Mouse (Mus musculus) lung, postnatal 14 days (tissue): ENCODE results near the gene Rap1gap2.
"Not testable (repeated sequence)": the region's sequence is repeated elsewhere in the genome, so short reads cannot be mapped to it uniquely, and the experiment has no call there.

Source experiments
- DNase-seq: peaks from one replicate; pipeline ENCODE4 v3.0.0; 2021

Rap1gap2 gene

DNA sequence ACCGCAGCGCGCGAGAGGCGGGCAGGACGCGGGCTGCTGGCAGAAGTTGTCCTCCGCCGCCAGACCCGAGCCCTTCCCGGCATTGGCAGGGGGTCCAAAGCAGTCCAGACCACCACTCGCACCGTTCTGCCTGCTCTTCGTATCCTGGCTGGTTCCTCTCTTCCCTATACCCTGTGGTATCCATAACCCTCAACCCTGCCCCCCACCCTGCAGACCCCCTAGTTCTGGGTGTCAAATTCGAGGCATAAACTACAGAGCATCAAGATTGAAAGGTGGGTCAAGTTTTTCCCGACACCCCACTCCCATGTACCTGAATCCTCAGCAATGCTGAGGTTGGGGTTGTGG, 9.2 kb upstream of the Rap1gap2 start:
- DNase-seq, result no peak

DNA sequence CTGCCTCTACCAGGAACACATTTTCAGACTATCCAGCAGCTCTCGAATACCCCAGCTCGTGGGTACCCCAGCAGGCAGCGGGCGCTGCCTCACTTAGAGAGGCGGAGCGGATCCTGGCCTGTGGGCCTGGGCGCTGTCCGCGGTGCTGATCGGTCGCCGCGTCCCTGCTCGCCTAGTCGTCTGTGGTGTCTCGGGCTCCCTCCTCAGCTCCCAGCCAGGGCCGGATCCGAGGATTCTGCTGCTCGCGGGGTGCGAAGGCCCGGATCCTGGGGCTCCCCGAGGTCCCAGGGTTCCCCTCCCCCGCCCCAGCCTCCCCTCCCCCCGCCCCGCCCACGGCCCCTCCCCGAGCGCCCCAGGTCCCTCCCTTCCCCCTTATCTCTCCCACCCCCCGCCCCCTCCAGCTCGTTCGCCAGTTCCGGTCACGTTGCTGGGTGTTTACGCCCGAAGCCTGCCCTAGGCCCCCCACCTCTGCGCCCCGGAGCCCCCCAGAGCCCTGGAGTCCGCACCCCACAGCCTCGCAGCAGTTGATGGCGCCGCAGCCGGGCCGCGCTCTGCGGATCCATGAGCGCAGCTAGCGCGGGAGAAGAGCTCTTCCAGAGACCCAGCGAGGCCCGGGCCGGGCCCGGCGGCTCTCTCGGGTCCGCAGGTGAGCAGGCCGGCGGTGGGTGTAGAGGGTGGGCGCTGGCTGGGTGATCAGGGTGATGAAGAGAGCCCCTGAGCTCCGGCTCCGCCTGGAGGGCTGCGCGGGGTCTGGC, 8.7 kb upstream of the Rap1gap2 start, which contains the start of gene Ccdc92b:
Gene Ccdc92b, plus strand, starts transcription at position 405 of the 755 bp plus-strand sequence.
- DNase-seq, result peak; percentile 86

DNA sequence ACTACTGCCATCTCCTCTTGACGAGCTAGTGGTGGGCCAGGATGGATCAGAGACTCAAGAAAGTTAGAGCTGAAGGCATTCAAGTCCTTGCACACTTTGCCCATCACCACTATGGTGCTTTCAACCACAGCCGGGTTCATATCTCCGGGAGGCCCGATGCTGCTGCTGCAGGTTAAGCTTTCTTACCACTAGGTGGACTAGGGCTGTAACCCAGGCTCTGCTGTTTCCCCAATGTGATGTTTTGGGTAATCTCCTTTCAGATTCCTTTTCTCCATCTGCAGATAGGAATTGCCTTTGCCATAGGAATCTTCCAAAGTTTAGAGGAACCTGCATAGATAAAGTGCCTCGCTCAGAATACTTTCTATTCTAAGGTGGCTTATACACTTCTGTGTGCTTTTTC, 4.9 kb upstream of the Rap1gap2 start:
- no peak for DNase-seq

DNA sequence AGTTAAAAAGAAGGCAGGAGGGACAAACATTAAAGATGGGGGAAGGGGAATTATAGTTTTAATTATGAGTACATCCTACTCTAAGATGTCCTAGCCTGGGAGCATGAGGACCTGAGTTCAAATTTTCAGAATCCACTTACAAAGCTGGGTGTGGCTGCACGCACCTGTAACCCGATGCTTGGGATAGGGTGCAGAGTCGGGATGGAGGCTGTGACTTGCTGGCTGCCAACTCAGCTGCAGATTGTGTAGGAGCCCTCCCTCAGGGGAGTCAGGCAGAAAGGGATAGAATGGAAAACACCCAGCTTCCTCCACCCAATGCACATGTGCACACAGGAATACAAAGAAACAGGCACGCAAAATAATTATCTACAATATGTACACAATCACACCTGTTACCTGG, 2.7 kb upstream of the Rap1gap2 start:
- no peak for DNase-seq

DNA sequence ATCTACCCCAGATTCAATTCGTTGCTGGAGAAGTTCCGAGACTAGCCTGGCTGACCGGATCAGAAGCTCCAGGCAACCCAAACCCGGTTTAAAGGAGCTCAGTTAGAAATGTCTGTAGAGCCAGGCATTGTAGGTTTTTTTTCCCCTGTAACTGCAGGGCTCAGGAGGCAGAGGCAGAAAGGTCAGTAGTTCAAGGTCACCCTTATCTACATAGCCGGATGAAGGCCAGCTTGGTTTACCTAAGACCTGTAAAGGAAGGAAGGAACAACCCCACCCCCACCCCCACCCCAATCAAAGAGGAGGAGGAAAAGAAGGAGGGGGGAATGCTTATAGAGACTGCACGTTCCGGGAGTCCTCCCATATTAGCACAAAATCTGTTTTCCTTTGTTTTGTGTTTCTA, 722 bp upstream of the Rap1gap2 start:
- no peak for DNase-seq

DNA sequence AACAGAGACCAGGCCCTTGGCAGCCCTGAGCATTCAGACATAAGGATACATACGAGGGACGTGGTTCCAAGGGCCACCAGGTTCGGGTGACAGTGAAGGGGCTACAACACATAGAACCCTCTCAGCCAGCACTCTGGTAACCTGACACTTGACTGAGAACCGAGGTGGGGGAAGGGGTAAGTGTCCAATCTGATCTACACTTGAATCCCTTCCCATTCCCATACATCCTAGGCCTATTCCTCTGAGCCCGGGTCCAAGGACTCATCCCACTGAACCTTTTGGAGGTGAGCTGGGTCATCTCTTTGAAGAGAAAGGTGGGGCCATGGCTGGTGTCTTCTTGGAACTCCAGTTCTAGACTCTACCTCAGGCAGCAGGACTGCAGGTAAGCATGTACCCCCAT, 647 bp downstream of the Rap1gap2 start:
- no peak for DNase-seq

DNA sequence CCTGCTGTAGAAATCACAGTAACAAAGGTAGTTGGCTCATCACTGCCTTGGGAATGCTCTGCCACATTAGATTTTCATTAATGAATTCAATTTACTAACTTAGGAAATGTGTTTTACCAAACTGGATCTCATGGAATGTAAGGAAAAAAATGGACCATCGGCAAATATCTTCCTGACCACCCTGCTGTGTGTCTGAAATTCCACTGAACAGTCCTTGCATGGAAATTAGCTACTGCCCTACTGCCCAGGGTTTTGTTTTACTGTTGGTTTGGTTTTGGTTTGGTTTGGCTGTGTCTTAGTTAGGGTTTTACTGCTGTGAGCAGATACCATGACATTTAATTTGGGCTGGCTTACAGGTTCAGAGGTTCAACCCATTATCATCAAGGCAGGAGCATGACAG, 8.4 kb downstream of the Rap1gap2 start:
- DNase-seq, result no peak

DNA sequence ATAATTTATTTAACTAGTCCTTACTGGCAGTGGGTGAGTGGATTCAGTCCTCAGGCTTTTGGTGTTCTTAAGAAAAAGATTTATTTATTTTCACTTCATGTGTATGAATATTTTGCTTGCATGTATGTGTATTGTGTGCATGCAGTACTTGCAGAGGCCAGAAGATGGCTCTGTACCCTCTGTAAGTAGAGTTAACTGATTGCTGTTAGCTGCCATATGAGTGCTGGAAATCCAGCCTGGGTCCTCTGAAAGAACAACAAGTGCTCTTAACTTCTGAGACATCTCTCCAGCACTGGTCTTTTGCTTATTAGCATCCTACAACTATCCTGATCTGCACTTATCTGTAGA, 12.8 kb downstream of the Rap1gap2 start:
- no peak for DNase-seq

DNA sequence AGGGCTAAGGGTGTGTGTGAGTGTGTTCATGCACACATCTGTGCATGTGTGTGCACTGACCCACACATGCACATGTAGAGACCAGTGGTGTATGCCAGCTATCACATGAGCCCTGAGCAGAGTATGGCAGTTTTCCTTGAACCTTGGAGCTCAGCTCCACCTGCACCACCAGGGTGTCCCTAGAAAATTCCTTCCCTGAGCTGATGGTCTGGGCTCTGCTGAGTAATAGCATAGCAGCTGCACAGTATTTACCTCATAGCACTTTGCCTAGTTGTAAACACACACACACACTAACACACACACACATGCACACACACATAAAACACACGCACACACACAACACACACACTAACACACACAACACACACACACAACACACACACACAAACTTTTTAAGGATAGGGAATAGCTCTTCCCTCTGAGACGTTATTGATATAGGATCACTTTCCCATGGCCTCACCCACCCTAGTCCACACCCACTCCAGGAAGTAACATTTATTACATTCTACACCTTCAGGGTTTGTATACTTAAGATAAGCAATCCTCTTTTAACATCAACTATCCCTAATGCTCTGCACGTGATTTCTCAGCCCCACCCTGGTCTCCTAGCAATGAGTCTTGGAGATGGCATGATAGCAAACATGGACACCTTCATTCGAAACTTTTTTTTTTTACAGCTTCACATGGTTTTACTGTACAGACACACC, 13.3 kb downstream of the Rap1gap2 start:
- no peak for DNase-seq

DNA sequence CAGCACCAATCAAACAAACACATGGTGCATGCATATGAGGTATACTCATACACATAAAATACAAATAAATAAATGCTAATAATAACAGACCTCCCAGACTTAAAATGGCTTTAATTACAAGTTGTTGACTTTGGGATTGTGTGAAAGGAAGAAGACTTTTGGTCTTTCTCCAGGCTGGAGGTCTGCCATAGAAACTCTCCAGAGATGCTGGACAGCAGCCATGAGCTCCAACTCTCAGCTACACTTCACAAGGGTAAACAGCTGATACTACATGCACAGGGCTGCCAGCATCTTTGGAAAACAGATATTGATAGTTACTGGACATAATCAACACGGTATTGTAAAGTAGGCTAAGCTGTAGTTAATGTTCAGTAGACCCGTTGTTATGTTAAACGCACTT, 18.5 kb downstream of the Rap1gap2 start:
- DNase-seq, result peak; percentile 28

DNA sequence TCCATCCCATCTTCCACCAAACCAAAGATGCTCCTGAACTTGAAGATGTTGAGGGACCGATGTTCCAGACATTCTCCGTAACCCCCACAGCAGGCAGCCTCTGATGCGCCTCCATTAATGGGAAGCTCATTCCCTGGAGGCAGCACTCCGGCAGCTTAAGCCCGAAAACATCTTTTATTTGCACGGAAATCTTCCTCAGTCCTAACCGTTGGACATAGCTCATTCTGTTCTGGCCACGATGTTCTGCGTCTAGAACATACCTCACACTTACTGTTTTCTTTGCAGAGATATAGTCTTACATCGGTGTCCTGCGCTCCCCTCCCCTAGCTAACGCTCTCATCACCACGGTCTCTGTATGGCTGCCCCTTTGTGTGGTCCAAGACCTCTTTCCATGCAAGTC, 20.0 kb downstream of the Rap1gap2 start:
- DNase-seq, result no peak

DNA sequence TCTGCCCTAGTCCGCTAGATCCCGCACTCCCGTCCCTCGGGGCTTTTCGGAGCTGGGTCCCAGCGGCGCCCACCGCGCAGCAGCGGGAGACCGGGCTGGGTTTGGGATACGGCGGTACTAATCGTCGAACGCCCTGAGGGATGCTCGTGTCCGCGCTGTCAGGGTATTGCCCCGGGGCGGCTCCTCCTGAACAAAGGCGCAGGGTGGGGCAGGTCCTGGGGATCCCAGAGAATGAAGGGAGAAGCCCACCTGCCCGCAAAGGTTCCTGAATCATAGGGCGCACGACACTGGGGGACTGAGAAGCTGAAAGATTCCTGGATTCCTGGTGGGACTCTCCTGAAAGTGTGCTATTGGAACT, 20.5 kb downstream of the Rap1gap2 start:
- DNase-seq, result no peak

DNA sequence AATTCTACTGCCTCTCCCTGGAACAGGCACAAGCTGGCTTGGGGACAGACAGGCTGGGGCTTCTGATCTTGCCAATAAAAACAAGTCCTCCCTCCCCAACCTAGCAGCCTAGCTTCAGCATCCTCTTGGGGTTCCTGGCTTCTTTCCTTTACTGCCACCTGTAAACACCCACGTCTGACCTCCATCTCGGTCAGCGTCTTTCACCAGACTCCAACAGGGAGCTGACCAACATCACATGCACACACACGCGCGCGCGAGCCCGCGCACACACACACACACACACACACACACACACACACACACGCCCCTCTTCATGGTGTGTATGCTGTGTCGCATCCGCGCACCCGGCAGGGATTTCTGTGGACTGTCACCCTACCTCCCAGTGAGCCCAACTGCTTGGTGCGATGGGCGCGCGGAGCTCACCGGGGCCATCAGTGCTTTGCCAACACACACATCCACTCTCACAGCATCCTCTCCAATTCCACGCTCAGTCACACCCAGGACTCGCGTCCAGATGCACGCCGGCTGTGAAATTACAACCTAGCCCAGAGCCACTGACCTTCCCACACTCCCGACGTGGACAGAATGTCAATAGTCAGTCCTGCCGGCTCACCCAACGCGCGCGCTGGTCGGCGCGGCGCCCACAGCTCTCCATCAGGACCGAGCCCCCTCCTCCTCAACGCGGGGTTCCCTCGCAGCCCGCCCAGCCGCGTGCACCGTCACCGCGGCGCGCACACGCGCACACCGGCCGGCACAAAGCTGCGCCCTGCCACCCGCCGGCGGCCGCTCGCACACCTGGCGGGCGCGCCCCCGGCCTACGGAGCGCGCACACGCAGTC, 21.1 kb downstream of the Rap1gap2 start:
- DNase-seq, result no peak

DNA sequence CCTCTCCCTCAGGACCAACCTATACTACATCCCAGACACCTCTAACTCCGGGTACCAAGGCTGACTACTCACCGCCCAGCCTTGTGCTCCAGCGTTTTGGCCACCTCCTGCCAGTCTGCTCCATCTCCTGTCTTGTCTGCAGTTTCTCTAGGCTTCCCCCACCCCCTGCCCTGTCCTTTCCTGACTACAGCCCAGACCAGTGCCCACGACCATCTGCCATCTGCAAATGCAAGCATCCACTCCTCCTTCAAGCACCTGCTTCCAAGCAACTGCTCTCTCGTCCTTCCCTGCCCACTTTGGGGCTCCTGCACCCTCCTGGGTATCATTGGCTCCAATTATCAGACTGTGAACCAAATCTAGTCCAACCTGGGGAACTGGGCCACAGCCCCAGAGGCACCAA, 24.3 kb downstream of the Rap1gap2 start:
- no peak for DNase-seq

DNA sequence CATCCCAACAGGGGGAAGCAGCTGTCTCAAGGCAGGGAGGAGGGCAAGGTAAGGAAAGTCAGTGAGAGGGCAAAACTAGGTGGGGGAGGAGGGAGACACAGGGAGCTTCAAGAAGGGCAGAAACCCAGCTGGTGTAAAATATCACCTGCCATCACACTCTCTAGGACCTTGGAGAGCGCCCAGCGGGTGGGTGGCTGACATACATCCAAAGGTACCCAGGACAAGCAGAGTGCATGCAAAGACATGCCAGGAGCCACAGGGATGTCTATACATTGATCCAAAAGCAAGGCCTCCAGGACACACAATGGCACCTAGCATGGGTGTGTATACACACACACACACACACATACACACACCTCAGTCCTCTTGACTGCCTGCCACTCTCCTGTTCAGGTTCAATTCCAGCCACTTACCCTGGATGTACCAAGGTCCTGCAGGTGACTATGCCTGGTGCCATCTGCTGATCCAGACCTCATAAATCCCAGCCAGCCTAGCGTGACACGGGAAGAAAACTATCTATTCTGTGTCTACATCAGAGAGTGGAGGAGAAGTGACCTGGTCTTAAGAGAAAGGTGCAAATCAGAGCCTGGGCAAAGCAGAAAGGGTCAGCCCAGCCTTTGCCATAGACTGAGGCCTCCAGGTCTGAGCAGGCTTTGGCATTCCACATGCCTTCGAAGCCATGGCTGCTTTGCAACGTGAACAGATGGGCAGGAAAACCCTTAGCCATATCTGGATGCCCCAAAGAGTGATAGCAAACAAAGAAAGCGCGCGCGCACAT, 25.6 kb downstream of the Rap1gap2 start:
- DNase-seq, result peak; percentile 9

DNA sequence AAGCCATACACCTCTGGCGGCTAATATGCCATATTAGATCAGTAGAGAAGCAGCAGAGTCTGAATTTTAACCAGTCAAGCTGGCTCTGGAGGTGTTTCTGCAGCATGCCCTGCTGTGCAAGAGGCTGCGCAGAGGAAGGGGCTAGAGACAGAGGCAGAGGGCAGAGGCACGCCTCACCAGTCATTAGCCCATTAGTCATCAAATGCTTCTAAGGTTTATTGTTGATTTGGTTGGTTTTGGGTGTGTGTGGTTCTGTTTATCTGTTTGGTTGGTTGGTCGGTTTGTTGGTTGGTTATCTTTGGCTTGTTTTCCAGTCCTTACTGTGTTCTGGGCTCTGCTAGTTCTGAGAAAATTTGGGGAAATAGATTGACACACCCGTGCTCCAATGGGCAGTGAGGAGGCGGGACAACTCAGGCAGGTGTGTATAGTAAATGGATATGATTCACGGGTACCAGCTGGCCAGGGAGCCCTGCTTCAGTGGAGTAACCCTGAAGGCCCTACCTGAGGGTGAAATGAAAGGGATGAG, 26.8 kb downstream of the Rap1gap2 start:
- no peak for DNase-seq

DNA sequence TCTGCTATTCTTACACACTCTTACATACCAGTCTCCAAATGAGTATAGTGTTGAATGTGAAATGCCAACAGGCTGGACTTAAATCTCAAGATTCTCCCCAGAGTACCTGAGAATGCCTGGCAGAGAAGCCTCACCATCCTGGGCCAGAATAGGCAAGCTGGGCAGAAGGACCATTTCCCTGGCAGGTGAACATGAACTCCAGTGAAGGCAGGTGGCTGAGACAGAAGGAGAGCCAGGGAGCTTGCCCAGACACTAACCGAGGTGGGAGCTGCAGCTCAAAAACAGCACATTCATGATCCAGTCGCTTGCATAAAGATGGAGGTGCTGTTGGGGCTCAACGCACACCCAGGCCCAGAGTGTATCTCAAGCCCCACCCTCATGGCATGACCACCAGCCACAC, 28.3 kb downstream of the Rap1gap2 start:
- DNase-seq, result no peak

DNA sequence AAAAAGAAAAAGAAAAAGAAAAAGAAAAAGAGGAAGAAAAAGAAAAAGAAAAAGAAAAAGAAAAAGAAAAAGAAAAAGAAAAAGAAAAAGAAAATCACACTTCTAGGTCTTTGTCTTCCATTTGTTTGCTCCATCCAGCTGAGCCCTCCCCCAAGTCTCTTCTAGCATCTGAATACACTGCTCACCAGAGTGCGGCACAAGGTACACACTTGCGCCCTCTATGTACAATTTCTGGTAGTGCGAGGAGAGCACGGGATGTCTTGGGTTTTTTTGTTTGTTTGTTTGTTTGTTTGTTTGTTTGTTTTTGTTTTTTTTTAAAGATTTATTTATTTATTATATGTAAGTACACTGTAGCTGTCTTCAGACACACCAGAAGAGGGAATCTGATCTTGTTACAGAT, 29.4 kb downstream of the Rap1gap2 start:
- not testable (repeated sequence) for DNase-seq

DNA sequence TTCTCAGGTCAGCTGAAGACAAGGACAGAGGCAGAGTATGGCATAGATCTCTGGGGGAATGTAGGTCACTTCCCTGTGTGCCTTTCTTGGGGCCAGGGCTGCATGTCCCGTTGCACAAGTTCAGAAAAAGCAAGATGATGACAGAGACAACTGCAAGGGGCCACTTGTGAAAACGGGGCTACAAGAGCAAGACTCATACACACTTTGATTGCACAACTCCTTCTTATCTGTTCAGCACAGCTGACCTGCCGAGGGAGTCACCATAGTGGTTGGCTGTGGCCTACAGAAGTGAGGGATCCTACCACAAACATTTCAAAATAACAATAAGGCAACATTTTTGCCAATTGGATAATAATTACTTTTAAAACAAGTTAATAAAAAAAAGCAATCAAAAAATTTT, 33.6 kb downstream of the Rap1gap2 start:
- DNase-seq, result no peak

DNA sequence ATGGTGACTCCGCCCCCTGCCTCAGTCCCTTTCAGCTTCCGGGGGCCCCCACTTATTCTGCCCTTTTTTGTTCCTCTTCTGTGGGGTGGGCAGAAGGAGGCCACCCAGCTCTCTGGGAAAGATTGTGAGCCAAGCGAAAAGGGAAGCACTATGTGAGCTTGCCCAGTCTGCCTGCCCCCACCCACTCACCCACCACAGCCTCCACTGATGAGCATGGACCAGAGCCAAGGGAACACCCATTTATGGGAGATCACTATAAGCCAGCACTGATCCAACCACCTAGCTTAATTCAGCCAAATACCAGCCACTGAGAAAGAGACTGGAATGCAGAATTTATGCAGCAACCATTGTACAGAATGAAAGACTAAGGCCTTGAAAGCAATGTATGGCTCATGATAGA, 34.8 kb downstream of the Rap1gap2 start:
- DNase-seq, result peak; percentile 28

DNA sequence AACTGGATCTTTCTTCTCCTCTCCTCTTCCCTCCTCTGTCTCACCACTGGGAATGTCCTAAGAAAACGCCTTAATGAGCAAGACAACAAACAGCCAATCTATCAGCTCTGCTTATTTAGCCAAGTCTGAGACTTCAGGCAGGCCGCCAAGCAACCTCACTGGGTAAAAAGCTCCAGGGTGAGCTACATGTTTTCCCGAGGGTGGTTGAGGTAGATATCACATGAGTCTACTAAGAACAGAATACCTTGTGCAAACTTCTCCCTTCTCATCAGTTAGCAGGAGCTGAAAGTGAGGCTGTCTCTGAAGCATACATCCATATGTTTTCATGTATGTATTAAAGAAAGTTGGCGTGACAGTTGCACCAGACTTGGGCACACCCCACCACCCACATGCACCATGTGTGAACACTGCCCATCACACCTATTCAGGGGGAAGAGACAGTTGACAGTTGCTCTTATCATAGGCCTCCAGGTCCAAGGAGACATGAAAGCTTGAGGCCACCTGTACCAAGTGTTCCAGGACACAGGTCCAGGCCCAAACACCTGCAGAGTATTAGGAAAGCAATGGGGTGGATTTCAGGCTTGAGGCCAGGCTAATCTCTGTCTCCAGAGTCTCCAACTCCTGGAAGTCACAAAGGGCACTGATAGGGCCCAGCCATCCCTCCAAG, 35.8 kb downstream of the Rap1gap2 start:
- no peak for DNase-seq

DNA sequence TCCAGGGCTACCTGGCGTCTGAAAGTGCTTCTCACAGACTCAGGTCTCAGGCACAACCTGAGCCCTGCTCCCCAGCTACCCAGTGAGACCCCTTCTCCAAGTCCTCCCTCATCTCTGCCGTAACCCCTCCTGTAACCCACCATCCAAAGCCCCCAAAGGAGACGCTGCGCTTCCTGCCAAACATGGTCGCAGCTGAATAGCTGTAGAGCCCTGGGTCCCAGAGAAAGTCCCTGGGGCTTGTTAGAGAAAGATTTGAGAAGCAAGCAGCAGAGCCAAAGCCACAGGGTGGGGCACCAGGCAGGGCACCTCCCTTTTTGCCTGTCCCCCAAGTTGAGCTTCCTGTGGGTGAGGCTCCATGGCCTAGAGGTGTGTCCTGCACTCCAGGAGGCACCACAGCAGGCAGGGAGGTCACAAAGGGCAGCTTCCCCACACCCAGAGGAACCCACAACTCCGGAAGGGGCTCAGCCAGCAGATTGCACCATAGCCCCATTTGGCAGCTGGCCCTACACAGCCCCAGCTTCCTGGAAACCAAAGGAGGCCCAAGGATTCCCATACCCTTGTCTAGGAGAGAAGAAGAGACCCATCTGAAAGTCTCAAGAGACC, 38.2 kb downstream of the Rap1gap2 start:
- peak; percentile 51 for DNase-seq
